Mouse (Mus musculus) heart, adult 2 months (tissue): ENCODE results near the gene Atad3a. TPM values are rescaled to one million over a fixed set of nuclear protein-coding genes. Genes with fewer than 3 reads are reported as not detected.

Experiments
- DNase-seq, 2 experiments: peaks; one replicate each; pipeline ENCODE4 v3.0.0; 2021
- H3K27ac ChIP-seq: fragments of 200-600 bp; 2 replicates; pipeline ENCODE4 v1.8.1; 2022
- H3K27me3 ChIP-seq: fragments of 200-500 bp; 2 replicates; pipeline ENCODE4 v1.6.1; 2012; ENCODE audit warnings: mild to moderate bottlenecking, low read length, inconsistent platforms, mixed read lengths; ENCODE audit not compliant: control insufficient read depth, insufficient read depth
- H3K36me3 ChIP-seq: fragments of 200-500 bp; 2 replicates; pipeline ENCODE4 v1.6.1; 2012; ENCODE audit warnings: low read length, inconsistent platforms; ENCODE audit not compliant: control insufficient read depth, insufficient read depth
- H3K4me1 ChIP-seq: fragments of 200-500 bp; 2 replicates; pipeline ENCODE4 v1.6.1; 2011; ENCODE audit warnings: low read length; ENCODE audit not compliant: control insufficient read depth, insufficient read depth
- H3K4me3 ChIP-seq: fragments of 200-600 bp; 2 replicates; pipeline ENCODE4 v1.8.1; 2022
- H3K79me2 ChIP-seq: fragments of 200-500 bp; replicated peaks from 2 replicates; pipeline ENCODE4 v1.6.1; 2012; ENCODE audit warnings: mild to moderate bottlenecking, inconsistent platforms, low read length, moderate library complexity, mixed read lengths; ENCODE audit not compliant: control insufficient read depth, insufficient read depth
- H3K9ac ChIP-seq: fragments of 200-500 bp; 2 replicates; pipeline ENCODE4 v1.6.1; 2012; ENCODE audit warnings: low read depth, mild to moderate bottlenecking, control low read depth, inconsistent platforms, low read length, mixed read lengths
- CTCF ChIP-seq: fragments of 200-600 bp; IDR thresholded peaks from 2 replicates; pipeline ENCODE4 v1.8.1; 2022; ENCODE audit warnings: antibody characterized with exemption, mild to moderate bottlenecking, moderate library complexity
- EP300 ChIP-seq: fragments of 200-500 bp; IDR thresholded peaks from 2 replicates; pipeline ENCODE4 v1.6.1; 2011; ENCODE audit warnings: low read depth, low read length, control low read depth; ENCODE audit not compliant: insufficient read depth
- POLR2A ChIP-seq: fragments of 200-500 bp; IDR thresholded peaks from 2 replicates; pipeline ENCODE4 v1.6.1; 2011; ENCODE audit warnings: mild to moderate bottlenecking, low read depth, low read length, control low read depth; ENCODE audit not compliant: insufficient read depth
- WGBS: fragments of 180-500 bp; shearing (Covaris S2); methylation state at CpG from one replicate; pipeline ENCODE4 v1.1.7; 2018; 5-methylcytosine and 5-hydroxymethylcytosine counted together
- intact Hi-C: fragments of 180-260 bp; cut with DNase I; formaldehyde crosslinking; loops from one replicate; pipeline ENCODE4 v1.15.1; 2025
- microRNA-seq, 2 experiments: library from miRNA; unstranded; fragments of <30 nt; microRNA quantifications; one replicate each; pipeline ENCODE4 v1.2.0; 2021
- polyA plus RNA-seq: library from polyadenylated mRNA; depleted of rRNA; stranded (reverse); fragments of >200 nt; gene quantifications from 2 replicates; pipeline ENCODE4 v1.2.3, GENCODE M21; 2012; rRNA removed
- total RNA-seq, 2 experiments: library from RNA; stranded (reverse); gene quantifications; 2 replicates each; pipeline ENCODE4 v1.2.3; 2021

Gene Atad3a
- total and polyA plus RNA-seq, 3 experiments, result 42.3 to 85.4 (median 47.7) TPM

DNA sequence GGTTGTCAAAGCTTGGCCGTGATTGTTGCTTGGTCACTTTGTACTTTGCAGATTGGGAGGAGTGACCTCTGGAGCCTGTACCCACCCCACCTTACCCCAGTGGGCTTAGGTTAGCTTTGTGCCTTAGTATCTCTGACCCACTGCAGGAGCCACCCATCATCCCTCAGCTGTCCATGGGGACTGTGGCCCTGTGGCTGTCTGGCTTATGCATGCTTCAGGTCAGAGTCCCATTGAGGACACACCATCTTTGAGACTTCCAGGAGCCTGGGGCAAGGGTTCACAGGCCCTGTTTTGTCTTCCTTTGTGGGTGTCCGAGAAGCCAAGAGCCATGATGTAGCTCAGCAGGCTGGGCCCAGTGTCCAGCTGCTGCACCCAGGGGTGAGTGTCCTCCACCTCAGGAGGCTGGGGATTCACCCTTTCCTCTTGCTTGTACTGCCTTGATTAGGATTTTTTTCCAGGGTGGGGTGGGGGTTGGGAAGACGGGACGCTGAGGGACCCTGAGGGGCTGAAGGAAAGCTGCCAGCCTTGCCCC is 65.3 kb downstream of the Atad3a start:
- TF ChIP-seq EP300, result no peak
- no peak for TF ChIP-seq CTCF
- no peak for TF ChIP-seq POLR2A
- H3K4me1 ChIP-seq, result no peaks in the 10 kb centered on the region
- no peak for DNase-seq
- no peak overlapping the region for H3K9ac ChIP-seq
- H3K27me3 ChIP-seq, result no peaks in the 10 kb centered on the region
- no peaks in the 10 kb centered on the region for H3K36me3 ChIP-seq
- H3K79me2 ChIP-seq, result no peaks in the 10 kb centered on the region
- H3K4me3 ChIP-seq, result no peak overlapping the region
- WGBS, result 93% methylated on average over 4 of the region's 4 CpGs
- no peak overlapping the region for H3K27ac ChIP-seq
- intact Hi-C loops, result no loop called here

DNA sequence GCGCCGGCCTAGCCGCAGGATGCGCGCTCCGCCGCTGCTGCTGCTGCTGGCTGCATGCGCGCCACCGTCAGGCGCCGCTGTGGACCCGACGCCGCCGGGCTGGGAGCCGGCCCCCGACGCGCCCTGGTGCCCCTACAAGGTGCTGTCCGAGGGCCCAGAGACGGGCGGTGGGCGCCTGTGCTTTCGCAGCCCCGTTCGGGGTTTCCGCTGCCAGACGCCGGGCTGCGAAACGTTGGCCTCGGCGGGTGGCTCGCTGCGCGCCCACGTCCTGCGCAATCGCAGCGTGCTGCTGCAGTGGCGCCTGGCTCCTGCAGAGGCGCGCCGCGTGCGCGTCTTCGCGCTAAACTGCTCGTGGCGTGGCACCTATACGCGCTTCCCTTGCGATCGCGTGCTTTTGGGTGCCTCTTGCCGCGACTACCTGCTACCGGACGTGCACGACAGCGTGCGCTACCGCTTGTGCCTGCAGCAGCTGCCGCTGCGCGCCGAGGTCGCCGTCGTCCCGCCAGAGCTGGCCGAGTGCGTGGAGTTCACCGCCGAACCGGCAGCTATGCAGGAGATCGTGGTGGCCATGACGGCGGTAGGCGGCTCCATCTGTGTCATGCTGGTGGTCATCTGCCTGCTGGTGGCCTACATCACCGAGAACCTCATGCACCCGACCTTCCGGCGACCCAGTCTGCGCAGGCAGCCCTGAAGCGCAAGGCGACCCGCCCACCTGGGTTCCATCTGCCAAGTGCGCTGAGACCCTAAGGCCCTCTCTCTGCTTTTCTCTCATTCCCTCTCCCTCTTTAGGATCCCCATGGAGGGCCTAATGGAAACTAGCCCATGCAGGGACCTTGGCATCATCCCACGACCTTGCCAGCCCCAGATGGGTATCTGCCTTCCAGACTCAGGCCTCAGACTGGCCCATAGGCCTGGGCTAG is 66.2 kb downstream of the Atad3a start:
- WGBS, result 3% methylated on average over 92 of the region's 92 CpGs
- peak; percentile 77 to 82 for DNase-seq
- Histone ChIP-seq H3K9ac (peak overlapping the region; percentile 66), H3K4me1 (no peaks in the 10 kb centered on the region), H3K36me3 (no peaks in the 10 kb centered on the region), H3K27me3 (no peaks in the 10 kb centered on the region), H3K4me3 (peak overlapping the region; percentile 74), H3K79me2 (no peaks in the 10 kb centered on the region), H3K27ac (peak overlapping the region; percentile 66)
- intact Hi-C loops, result no loop called here
- no peak for TF ChIP-seq POLR2A
- no peak for TF ChIP-seq EP300
- peak; percentile 68 for TF ChIP-seq CTCF

DNA sequence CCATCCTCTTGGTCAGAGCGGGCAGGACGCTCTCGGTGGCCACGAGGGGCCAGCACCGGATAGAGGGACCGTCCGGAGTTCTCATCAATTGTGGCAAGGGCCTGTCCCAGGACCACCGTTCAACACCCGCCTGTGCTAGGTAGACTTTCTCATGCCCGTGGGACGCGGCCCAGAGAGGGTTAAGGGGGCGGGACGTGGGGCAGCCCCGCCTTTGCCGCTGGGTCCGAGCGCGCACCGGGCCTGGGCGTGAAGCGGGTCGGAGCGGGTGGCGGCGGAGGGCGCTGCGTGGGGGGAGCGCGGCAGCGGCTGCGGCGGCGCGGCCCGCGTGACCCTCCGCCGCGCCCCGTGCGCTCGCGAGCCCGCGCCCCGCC is 66.8 kb downstream of the Atad3a start, which contains the start of gene Fndc10:
Gene Fndc10 (plus strand): TSS at position 232 of the 371 bp plus-strand sequence.
- Histone ChIP-seq H3K27ac (peak within 1 kb of the TSS; percentile 66), H3K4me1 (no peaks in the 10 kb centered on the region), H3K4me3 (peak within 1 kb of the TSS; percentile 74), H3K9ac (peak within 1 kb of the TSS; percentile 66), H3K36me3 (no peaks in the 10 kb centered on the region), H3K79me2 (no peaks in the 10 kb centered on the region), H3K27me3 (no peaks in the 10 kb centered on the region)
- under 1% methylated on average over 47 of the region's 47 CpGs for WGBS
- intact Hi-C loops, result no loop called here
- TF ChIP-seq EP300, result no peak
- TF ChIP-seq POLR2A, result no peak
- peak; percentile 21; the same call in 1 of the 2 replicates for TF ChIP-seq CTCF
- peak in 1 of 2 experiments; percentile 80 for DNase-seq

DNA sequence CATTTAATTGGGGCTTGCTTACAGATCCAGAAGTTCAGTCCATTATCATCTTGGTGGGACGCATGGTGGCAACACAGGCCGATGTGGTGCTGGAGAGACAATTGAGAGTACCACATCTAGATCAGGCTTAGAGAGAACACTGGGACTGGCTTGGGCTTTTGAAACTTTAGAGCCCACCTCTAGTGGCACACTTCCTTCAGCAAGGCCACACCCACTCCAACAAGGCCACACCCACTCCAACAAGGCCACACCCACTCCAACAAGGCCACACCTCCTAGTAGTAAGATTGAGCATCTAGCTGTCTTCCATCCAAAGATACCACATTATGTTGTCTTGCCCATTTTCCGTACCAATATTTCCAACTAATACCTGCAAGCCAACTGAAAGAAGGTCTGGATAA is 68.5 kb downstream of the Atad3a start:
- WGBS, result 96% methylated on average over 3 of the region's 3 CpGs
- DNase-seq, result no peak
- Histone ChIP-seq H3K4me3 (no peak overlapping the region), H3K9ac (no peak overlapping the region), H3K36me3 (no peaks in the 10 kb centered on the region), H3K79me2 (no peaks in the 10 kb centered on the region), H3K27me3 (no peaks in the 10 kb centered on the region), H3K27ac (no peak overlapping the region), H3K4me1 (no peaks in the 10 kb centered on the region)
- intact Hi-C loops, result no loop called here
- TF ChIP-seq EP300 (no peak), CTCF (no peak), POLR2A (no peak)

Small RNA genes lying within 50 kb of the gene (microRNA-seq; reads per million reads assigned to microRNA genes)
- 0 reads per million in 2 experiments for gene Gm27743

Other genes starting within 250 kb of the Atad3a start
- gene Nadk, start 198.7 kb downstream of the Atad3a start, total RNA-seq, result 10 to 100 TPM; 28.4 to 33.2 TPM
- 42.0 and 49.5 TPM in 2 replicates for gene Nadk, start 198.7 kb downstream of the Atad3a start, polyA plus RNA-seq
- gene Slc35e2, start 159.7 kb downstream of the Atad3a start, total RNA-seq, result 1 to 10 TPM; 6.3 to 8.2 TPM
- 4.1 and 7.2 TPM in 2 replicates for gene Slc35e2, start 159.7 kb downstream of the Atad3a start, polyA plus RNA-seq
- gene Cdk11b, start 136.2 kb downstream of the Atad3a start, total RNA-seq, result 10 to 100 TPM; 29.3 to 30.2 TPM
- 17.4 and 20.5 TPM in 2 replicates for gene Cdk11b, start 136.2 kb downstream of the Atad3a start, polyA plus RNA-seq
- gene Gm10563, start 115.7 kb downstream of the Atad3a start, total RNA-seq, result not detected
- gene Gm10563, start 115.7 kb downstream of the Atad3a start, polyA plus RNA-seq, result not detected in 2 replicates
- 1 to 10 TPM; 7.3 to 7.5 TPM for gene Mmp23, start 107.7 kb downstream of the Atad3a start, total RNA-seq
- 20.7 and 27.0 TPM in 2 replicates for gene Mmp23, start 107.7 kb downstream of the Atad3a start, polyA plus RNA-seq
- 10 to 100 TPM; 24.9 to 25.7 TPM for gene Mib2, start 91.9 kb downstream of the Atad3a start, total RNA-seq
- gene Mib2, start 91.9 kb downstream of the Atad3a start, polyA plus RNA-seq, result 35.8 and 38.2 TPM in 2 replicates
- gene Fndc10, start 66.8 kb downstream of the Atad3a start, total RNA-seq, result 1 to 10 TPM; 1.2 to 1.5 TPM
- 3.5 and 3.9 TPM in 2 replicates for gene Fndc10, start 66.8 kb downstream of the Atad3a start, polyA plus RNA-seq
- gene Ssu72, start 56.3 kb downstream of the Atad3a start, total RNA-seq, result 10 to 100 TPM; 43.6 to 51.6 TPM
- gene Ssu72, start 56.3 kb downstream of the Atad3a start, polyA plus RNA-seq, result 51.7 and 60.9 TPM in 2 replicates
- under 1 TPM; 0.26 to 0.32 TPM for gene Tmem240, start 26.3 kb downstream of the Atad3a start, total RNA-seq
- gene Tmem240, start 26.3 kb downstream of the Atad3a start, polyA plus RNA-seq, result 0.33 and 0.59 TPM in 2 replicates
- gene Vwa1, start 13.6 kb upstream of the Atad3a start, total RNA-seq, result 1 to 10 TPM; 6.4 to 9.8 TPM
- gene Vwa1, start 13.6 kb upstream of the Atad3a start, polyA plus RNA-seq, result 14.4 and 21.7 TPM in 2 replicates
- gene Tmem88b, start 24.8 kb upstream of the Atad3a start, total RNA-seq, result 1 to 10 TPM in 1 of 2 experiments, under 1 TPM in 1; 0.84 to 1.1 TPM
- 0.96 and 2.0 TPM in 2 replicates for gene Tmem88b, start 24.8 kb upstream of the Atad3a start, polyA plus RNA-seq
- not detected for gene Ankrd65, start 29.3 kb upstream of the Atad3a start, total RNA-seq
- 0.41 TPM in 1 of 2 replicates, not detected in the other for gene Ankrd65, start 29.3 kb upstream of the Atad3a start, polyA plus RNA-seq
- 10 to 100 TPM; 69.9 to 77.9 TPM for gene Mrpl20, start 41.8 kb upstream of the Atad3a start, total RNA-seq
- gene Mrpl20, start 41.8 kb upstream of the Atad3a start, polyA plus RNA-seq, result 49.6 and 50.7 TPM in 2 replicates
- gene Ccnl2, start 51.4 kb upstream of the Atad3a start, total RNA-seq, result 10 to 100 TPM; 26.6 to 27.4 TPM
- 46.0 and 69.4 TPM in 2 replicates for gene Ccnl2, start 51.4 kb upstream of the Atad3a start, polyA plus RNA-seq
- gene Aurkaip1, start 70.2 kb upstream of the Atad3a start, total RNA-seq, result 100 to 1,000 TPM in 1 of 2 experiments, 10 to 100 TPM in 1; 99.2 to 117 TPM
- gene Aurkaip1, start 70.2 kb upstream of the Atad3a start, polyA plus RNA-seq, result 106 and 125 TPM in 2 replicates
- 10 to 100 TPM; 26.7 to 31.9 TPM for gene Mxra8, start 78.6 kb upstream of the Atad3a start, total RNA-seq
- gene Mxra8, start 78.6 kb upstream of the Atad3a start, polyA plus RNA-seq, result 84.7 and 118 TPM in 2 replicates
- 10 to 100 TPM; 46.3 to 47.3 TPM for gene Dvl1, start 86.3 kb upstream of the Atad3a start, total RNA-seq
- 62.7 and 64.7 TPM in 2 replicates for gene Dvl1, start 86.3 kb upstream of the Atad3a start, polyA plus RNA-seq
- under 1 TPM; 0.13 to 0.16 TPM for gene Tas1r3, start 102.3 kb upstream of the Atad3a start, total RNA-seq
- gene Tas1r3, start 102.3 kb upstream of the Atad3a start, polyA plus RNA-seq, result 0.32 and 0.35 TPM in 2 replicates
- gene Cptp, start 108.3 kb upstream of the Atad3a start, total RNA-seq, result 1 to 10 TPM; 5.1 to 6.9 TPM
- 8.9 and 12.4 TPM in 2 replicates for gene Cptp, start 108.3 kb upstream of the Atad3a start, polyA plus RNA-seq
- 10 to 100 TPM; 15.3 to 17.4 TPM for gene Ints11, start 108.5 kb upstream of the Atad3a start, total RNA-seq
- 15.8 and 23.2 TPM in 2 replicates for gene Ints11, start 108.5 kb upstream of the Atad3a start, polyA plus RNA-seq
- 10 to 100 TPM in 1 of 2 experiments, 1 to 10 TPM in 1; 9.4 to 10.1 TPM for gene Pusl1, start 130.7 kb upstream of the Atad3a start, total RNA-seq
- 19.9 and 31.3 TPM in 2 replicates for gene Pusl1, start 130.7 kb upstream of the Atad3a start, polyA plus RNA-seq
- 10 to 100 TPM in 1 of 2 experiments, 1 to 10 TPM in 1; 9.7 to 11.3 TPM for gene Acap3, start 130.7 kb upstream of the Atad3a start, total RNA-seq
- 19.2 and 20.0 TPM in 2 replicates for gene Acap3, start 130.7 kb upstream of the Atad3a start, polyA plus RNA-seq
- 10 to 100 TPM; 55.8 to 56.7 TPM for gene Ube2j2, start 182.7 kb upstream of the Atad3a start, total RNA-seq
- 29.7 and 35.3 TPM in 2 replicates for gene Ube2j2, start 182.7 kb upstream of the Atad3a start, polyA plus RNA-seq
- gene C1qtnf12, start 201.2 kb upstream of the Atad3a start, total RNA-seq, result 10 to 100 TPM; 16.6 to 17.9 TPM
- 17.2 and 21.8 TPM in 2 replicates for gene C1qtnf12, start 201.2 kb upstream of the Atad3a start, polyA plus RNA-seq
- gene B3galt6, start 231.6 kb upstream of the Atad3a start, total RNA-seq, result 1 to 10 TPM; 2.5 to 3.0 TPM
- 2.7 and 3.6 TPM in 2 replicates for gene B3galt6, start 231.6 kb upstream of the Atad3a start, polyA plus RNA-seq
- 10 to 100 TPM; 79.2 to 91.0 TPM for gene Sdf4, start 231.8 kb upstream of the Atad3a start, total RNA-seq
- 23.7 and 37.1 TPM in 2 replicates for gene Sdf4, start 231.8 kb upstream of the Atad3a start, polyA plus RNA-seq